Mouse (Mus musculus): Measurements from ENCODE around the gene Acot1.

GRCm38 (mm10) chr12:84053679-84054391 is 44.5 kb downstream of the Acot1 start:
- TF ChIP-seq POLR2A (IDR thresholded peaks at IDR 0.05; ENCODE audit: insufficient read length, low read depth): no peak
- TF ChIP-seq POLR2AphosphoS2 (IDR thresholded peaks at IDR 0.05; ENCODE audit: insufficient read length, low read depth): no peak

Measured in myocyte (in vitro differentiated cells).